In genomic region chr11:45472171-45472570, GRCm38 (mm10) we compare ENCODE assay signal across 15 mouse cellular contexts.
DNase-seq lines count a peak whose midpoint lies in the region; ATAC-seq lines count a peak whose summit lies in the region.
"Had no signal": no experiment of that assay in that cellular context is flagged by ENCODE, and none has a peak within 500 bp of the region (broad histone marks: within the 10 kb centered on the region; RNA-seq: fewer than 3 reads in every experiment).

No protein-coding gene starts in this region.

- no peak overlapping the region for H3K4me2 ChIP-seq in forebrain, embryonic 15.5 days (replicated peaks)
- H3K4me2 ChIP-seq: heart, embryonic 15.5 days; intestine, embryonic 15.5 days; limb, embryonic 15.5 days; lung, embryonic 15.5 days; midbrain, embryonic 11.5 days; neural tube, embryonic 12.5 days had no signal

- WGBS in forebrain, embryonic 15.5 days, result 48% methylated on average over 5 of the region's 5 CpGs
- 76% methylated on average over 5 of the region's 5 CpGs for WGBS in forebrain, embryonic 10.5 days
- 58% methylated on average over 5 of the region's 5 CpGs for WGBS in heart, embryonic 10.5 days

- 0 out of 2 replicates have a peak overlapping the region, but pooled peaks have one; percentile 7 for H3K27ac ChIP-seq in forebrain, embryonic 15.5 days (replicated peaks)
- no peak overlapping the region for H3K27ac ChIP-seq in forebrain, embryonic 10.5 days
- H3K27ac ChIP-seq in heart, embryonic 10.5 days, result no peak overlapping the region
- H3K27ac ChIP-seq: heart, embryonic 15.5 days; intestine, embryonic 15.5 days; limb, embryonic 15.5 days; lung, embryonic 15.5 days; neural tube, embryonic 12.5 days had no signal

- no peaks in the 10 kb centered on the region for H3K27me3 ChIP-seq in forebrain, embryonic 15.5 days
- no peaks in the 10 kb centered on the region for H3K27me3 ChIP-seq in forebrain, embryonic 10.5 days (ENCODE audit: poor library complexity, severe bottlenecking)
- no peaks in the 10 kb centered on the region for H3K27me3 ChIP-seq in heart, embryonic 10.5 days (ENCODE audit: insufficient read depth, poor library complexity, severe bottlenecking)
- H3K27me3 ChIP-seq: heart, embryonic 15.5 days; intestine, embryonic 15.5 days; limb, embryonic 15.5 days; lung, embryonic 15.5 days; neural tube, embryonic 12.5 days had no signal

- DNase-seq in forebrain, embryonic 10.5 days (ENCODE audit: extremely low spot score, low spot score), result no peak
- peak; percentile 46 for DNase-seq in retina, postnatal 1 day
- DNase-seq in retina, embryonic 14.5 days (ENCODE audit: low spot score), result no peak
- DNase-seq in cerebellum, postnatal 36 days, result peak; percentile 91 to 94
- DNase-seq in telencephalon, adult 2 months (ENCODE audit: low read depth, low spot score), result peak; percentile 42
- no peak for DNase-seq in kidney, postnatal 25 days
- DNase-seq in heart, embryonic 10.5 days (ENCODE audit: low spot score), result no peak
- DNase-seq: adrenal gland, adult 8-10 months had no signal

- H3K36me3 ChIP-seq in forebrain, embryonic 15.5 days, result no peaks in the 10 kb centered on the region
- no peaks in the 10 kb centered on the region for H3K36me3 ChIP-seq in forebrain, embryonic 10.5 days (replicated peaks)
- H3K36me3 ChIP-seq in heart, embryonic 10.5 days, result no peaks in the 10 kb centered on the region
- H3K36me3 ChIP-seq: heart, embryonic 15.5 days; intestine, embryonic 15.5 days; limb, embryonic 15.5 days; lung, embryonic 15.5 days; neural tube, embryonic 12.5 days had no signal

- no peaks in the 10 kb centered on the region for H3K9me3 ChIP-seq in forebrain, embryonic 15.5 days
- no peaks in the 10 kb centered on the region for H3K9me3 ChIP-seq in forebrain, embryonic 10.5 days
- no peaks in the 10 kb centered on the region for H3K9me3 ChIP-seq in heart, embryonic 10.5 days
- H3K9me3 ChIP-seq: heart, embryonic 15.5 days; intestine, embryonic 15.5 days; limb, embryonic 15.5 days; lung, embryonic 15.5 days; neural tube, embryonic 12.5 days had no signal

- peak; percentile 85 for ATAC-seq in forebrain, embryonic 15.5 days (replicated peaks)
- ATAC-seq: intestine, embryonic 15.5 days had no signal

- peaks cover 4% of the 10 kb centered on the region; the same call in 1 of the 2 replicates for H3K4me1 ChIP-seq in forebrain, embryonic 15.5 days
- no peaks in the 10 kb centered on the region for H3K4me1 ChIP-seq in forebrain, embryonic 10.5 days
- H3K4me1 ChIP-seq in heart, embryonic 10.5 days, result no peaks in the 10 kb centered on the region
- H3K4me1 ChIP-seq: heart, embryonic 15.5 days; intestine, embryonic 15.5 days; limb, embryonic 15.5 days; lung, embryonic 15.5 days; neural tube, embryonic 12.5 days had no signal

- no peak overlapping the region for H3K4me3 ChIP-seq in forebrain, embryonic 15.5 days
- H3K4me3 ChIP-seq in forebrain, embryonic 10.5 days, result no peak overlapping the region
- H3K4me3 ChIP-seq in heart, embryonic 10.5 days, result no peak overlapping the region
- H3K4me3 ChIP-seq: heart, embryonic 15.5 days; intestine, embryonic 15.5 days; limb, embryonic 15.5 days; lung, embryonic 15.5 days; neural tube, embryonic 12.5 days had no signal

- H3K9ac ChIP-seq in forebrain, embryonic 15.5 days (replicated peaks), result no peak overlapping the region
- H3K9ac ChIP-seq: heart, embryonic 15.5 days; intestine, embryonic 15.5 days; limb, embryonic 15.5 days; lung, embryonic 15.5 days; neural tube, embryonic 12.5 days had no signal

Comparison
In these comparisons a context has a peak if more than half of its experiments do, and no peak if none do; other contexts are left out.
1. DNase-seq: peak in retina, postnatal 1 day (single experiment), cerebellum, postnatal 36 days (2 of 2) and telencephalon, adult 2 months (single experiment); none in forebrain, embryonic 10.5 days (single experiment), retina, embryonic 14.5 days (single experiment), kidney, postnatal 25 days (0 of 2) and heart, embryonic 10.5 days (single experiment).